Mouse (Mus musculus) limb, embryonic 14.5 days (tissue): ENCODE measurements around the gene Olfr699. TPM values are rescaled to one million over a fixed set of nuclear protein-coding genes. Genes with fewer than 3 reads are reported as not detected.
"Not testable (repeated sequence)": the region's sequence is repeated elsewhere in the genome, so short reads cannot be mapped to it uniquely, and the experiment has no call there.

Source experiments
- ATAC-seq: fragments of 200-750 bp; cut with Nextera tagmentation; 2 replicates; pipeline ENCODE4 v1.8.0; 2017; ENCODE audit warnings: low read depth, moderate number of reproducible peaks, moderate TSS enrichment; ENCODE audit not compliant: low FRiP score
- DNase-seq: peaks from one replicate; pipeline ENCODE4 v3.0.0-alpha.2; 2015; ENCODE audit warnings: low spot score
- H3K27ac ChIP-seq: fragments of 300-500 bp; sonication (generic); replicated peaks from 2 replicates; pipeline ENCODE4 v1.5.1; 2014; ENCODE audit warnings: low read depth, mild to moderate bottlenecking, low read length, moderate library complexity, mixed read lengths
- H3K27me3 ChIP-seq: fragments of 300-500 bp; sonication (generic); 2 replicates; pipeline ENCODE4 v1.6.1; 2014; ENCODE audit warnings: low read length, mixed read lengths; ENCODE audit not compliant: control insufficient read depth, insufficient read depth
- H3K36me3 ChIP-seq: fragments of 300-500 bp; sonication (generic); 2 replicates; pipeline ENCODE4 v1.6.1; 2014; ENCODE audit warnings: mild to moderate bottlenecking, low read length, moderate library complexity, mixed read lengths; ENCODE audit not compliant: control insufficient read depth, insufficient read depth
- H3K4me1 ChIP-seq: fragments of 300-500 bp; sonication (generic); 2 replicates; pipeline ENCODE4 v1.6.1; 2014; ENCODE audit warnings: antibody characterized with exemption, low read length, mixed read lengths; ENCODE audit not compliant: control insufficient read depth, insufficient read depth
- H3K4me2 ChIP-seq: fragments of 300-500 bp; sonication (generic); replicated peaks from 2 replicates; pipeline ENCODE4 v1.6.1; 2014; ENCODE audit warnings: low read depth, mild to moderate bottlenecking, low read length, moderate library complexity; ENCODE audit not compliant: severe bottlenecking
- H3K4me3 ChIP-seq: fragments of 300-500 bp; sonication (generic); replicated peaks from 2 replicates; pipeline ENCODE4 v1.5.1; 2014; ENCODE audit warnings: low read length
- H3K9ac ChIP-seq: fragments of 300-500 bp; sonication (generic); 2 replicates; pipeline ENCODE4 v1.6.1; 2014; ENCODE audit warnings: mild to moderate bottlenecking, low read depth, low read length, moderate library complexity; ENCODE audit not compliant: severe bottlenecking
- H3K9me3 ChIP-seq: fragments of 300-500 bp; sonication (generic); 2 replicates; pipeline ENCODE4 v1.6.1; 2016; ENCODE audit warnings: low read length; ENCODE audit not compliant: control insufficient read depth
- POLR2A ChIP-seq: fragments of 200-500 bp; IDR thresholded peaks from 2 replicates; pipeline ENCODE4 v1.8.0; 2012; ENCODE audit warnings: inconsistent platforms, mild to moderate bottlenecking, moderate library complexity, borderline replicate concordance; ENCODE audit not compliant: insufficient read depth, insufficient read length; ENCODE audit errors: extremely low read depth
- WGBS: fragments of 180-500 bp; shearing (Covaris S2); extraction: QIAGEN DNeasy Blood & Tissue Kit; methylation state at CpG from one replicate; pipeline ENCODE4 v1.1.7; 2014; 5-methylcytosine and 5-hydroxymethylcytosine counted together
- polyA plus RNA-seq, 2 experiments: library from polyadenylated mRNA; depleted of rRNA in 1 of 2; stranded (reverse) in 1 of 2; unstranded in 1 of 2; fragments of >200 nt; fragmentation: Nextera tagmentation in 1 of 2; extraction: Ambion mirVana in 1 of 2; gene quantifications; 2 replicates each; pipeline versions ENCODE4 v1.2.1 to v1.2.3; 2012 to 2014

Gene Olfr699
- polyA plus RNA-seq, 2 experiments, result not detected

- Histone ChIP-seq H3K36me3 (no peaks in the 10 kb centered on the region), H3K27ac (no peak overlapping the region), H3K4me3 (no peak overlapping the region), H3K9me3 (no peaks in the 10 kb centered on the region), H3K9ac (no peak overlapping the region), H3K4me1 (no peaks in the 10 kb centered on the region), H3K4me2 (no peak overlapping the region), H3K27me3 (no peaks in the 10 kb centered on the region)
- ATAC-seq, result no peak
- DNase-seq, result no peak
- TF ChIP-seq POLR2A, result no peak
These were observed 4.7 kb downstream of the Olfr699 start for GRCm38 (mm10) chr7:106788330-106788729.

- ATAC-seq, H3K4me2 ChIP-seq, H3K4me1 ChIP-seq, H3K4me3 ChIP-seq, H3K9ac ChIP-seq, DNase-seq, H3K27me3 ChIP-seq, H3K36me3 ChIP-seq, H3K9me3 ChIP-seq, H3K27ac ChIP-seq: not testable (repeated sequence)
- WGBS, result 89% methylated on average over 2 of the region's 2 CpGs
These were observed 32.0 kb downstream of the Olfr699 start for GRCm38 (mm10) chr7:106761008-106761407.

- DNase-seq, result no peak
- Histone ChIP-seq H3K4me1 (no peaks in the 10 kb centered on the region), H3K4me2 (no peak overlapping the region), H3K36me3 (no peaks in the 10 kb centered on the region), H3K9me3 (no peaks in the 10 kb centered on the region), H3K27me3 (no peaks in the 10 kb centered on the region), H3K27ac (no peak overlapping the region), H3K4me3 (no peak overlapping the region), H3K9ac (no peak overlapping the region)
- TF ChIP-seq POLR2A, result no peak
- no peak for ATAC-seq
- WGBS, result 89% methylated on average over 2 of the region's 2 CpGs
These were observed 34.2 kb downstream of the Olfr699 start for GRCm38 (mm10) chr7:106758800-106759199.

- Histone ChIP-seq H3K27ac (no peak within 1 kb of the TSS), H3K4me2 (no peak within 1 kb of the TSS), H3K36me3 (no peaks in the 10 kb centered on the region), H3K4me3 (no peak within 1 kb of the TSS), H3K27me3 (no peaks in the 10 kb centered on the region), H3K4me1 (no peaks in the 10 kb centered on the region), H3K9ac (no peak within 1 kb of the TSS), H3K9me3 (no peaks in the 10 kb centered on the region)
- ATAC-seq, result no peak
- no peak for DNase-seq
- TF ChIP-seq POLR2A, result no peak
These were observed 37.7 kb downstream of the Olfr699 start, which contains the start of gene Olfr698 for GRCm38 (mm10) chr7:106755297-106755696. TSS of gene Olfr698 (minus strand) at chr7:106755397.

GRCm38 (mm10) chr7:106745811-106746210 lies 47.2 kb downstream of the Olfr699 start:
- 88% methylated on average over 5 of the region's 5 CpGs for WGBS
- DNase-seq, result no peak
- H3K9ac ChIP-seq, result no peak overlapping the region
- no peak for ATAC-seq
- H3K4me1 ChIP-seq, result no peaks in the 10 kb centered on the region
- no peaks in the 10 kb centered on the region for H3K27me3 ChIP-seq
- no peak overlapping the region for H3K4me3 ChIP-seq
- H3K4me2 ChIP-seq, result no peak overlapping the region
- no peak for TF ChIP-seq POLR2A
- no peak overlapping the region for H3K27ac ChIP-seq
- no peaks in the 10 kb centered on the region for H3K9me3 ChIP-seq
- no peaks in the 10 kb centered on the region for H3K36me3 ChIP-seq

- no peak within 1 kb of the TSS for H3K27ac ChIP-seq
- H3K4me2 ChIP-seq, result no peak within 1 kb of the TSS
- H3K36me3 ChIP-seq, result no peaks in the 10 kb centered on the region
- no peak within 1 kb of the TSS for H3K9ac ChIP-seq
- no peak for TF ChIP-seq POLR2A
- no peaks in the 10 kb centered on the region for H3K4me1 ChIP-seq
- WGBS, result 77% methylated on average over 1 of the region's 1 CpGs
- H3K27me3 ChIP-seq, result no peaks in the 10 kb centered on the region
- ATAC-seq, result no peak
- DNase-seq, result no peak
- no peak within 1 kb of the TSS for H3K4me3 ChIP-seq
- H3K9me3 ChIP-seq, result no peaks in the 10 kb centered on the region
These were observed 50.7 kb downstream of the Olfr699 start, which contains the start of gene Olfr697 for GRCm38 (mm10) chr7:106742343-106742742. TSS of gene Olfr697 (minus strand) at chr7:106742443.

Other genes with a start within 250 kb of the Olfr699 start
- not detected in 2 replicates for gene Olfr693, start 112.6 kb downstream of the Olfr699 start, polyA plus RNA-seq (2012; rRNA removed)
- not detected in 2 replicates for gene Olfr693, start 112.6 kb downstream of the Olfr699 start, polyA plus RNA-seq (2014; fragmentation: Nextera tagmentation; extraction: Ambion mirVana)
- gene Olfr694, start 101.4 kb downstream of the Olfr699 start, polyA plus RNA-seq (2012; rRNA removed), result not detected in 2 replicates
- gene Olfr694, start 101.4 kb downstream of the Olfr699 start, polyA plus RNA-seq (2014; fragmentation: Nextera tagmentation; extraction: Ambion mirVana), result not detected in 2 replicates
- gene Olfr695, start 76.8 kb downstream of the Olfr699 start, polyA plus RNA-seq (2012; rRNA removed), result not detected in 2 replicates
- not detected in 2 replicates for gene Olfr695, start 76.8 kb downstream of the Olfr699 start, polyA plus RNA-seq (2014; fragmentation: Nextera tagmentation; extraction: Ambion mirVana)
- gene Olfr697, start 50.8 kb downstream of the Olfr699 start, polyA plus RNA-seq (2012; rRNA removed), result not detected in 2 replicates
- gene Olfr697, start 50.8 kb downstream of the Olfr699 start, polyA plus RNA-seq (2014; fragmentation: Nextera tagmentation; extraction: Ambion mirVana), result not detected in 2 replicates
- gene Olfr698, start 37.8 kb downstream of the Olfr699 start, polyA plus RNA-seq (2012; rRNA removed), result not detected in 2 replicates
- not detected in 2 replicates for gene Olfr698, start 37.8 kb downstream of the Olfr699 start, polyA plus RNA-seq (2014; fragmentation: Nextera tagmentation; extraction: Ambion mirVana)
- gene Olfr700, start 15.6 kb upstream of the Olfr699 start, polyA plus RNA-seq (2012; rRNA removed), result not detected in 2 replicates
- gene Olfr700, start 15.6 kb upstream of the Olfr699 start, polyA plus RNA-seq (2014; fragmentation: Nextera tagmentation; extraction: Ambion mirVana), result not detected in 2 replicates
- gene Olfr701, start 20.9 kb upstream of the Olfr699 start, polyA plus RNA-seq (2012; rRNA removed), result 0.13 TPM in 1 of 2 replicates, not detected in the other
- gene Olfr701, start 20.9 kb upstream of the Olfr699 start, polyA plus RNA-seq (2014; fragmentation: Nextera tagmentation; extraction: Ambion mirVana), result not detected in 2 replicates
- not detected in 2 replicates for gene Olfr702, start 40.7 kb upstream of the Olfr699 start, polyA plus RNA-seq (2012; rRNA removed)
- not detected in 2 replicates for gene Olfr702, start 40.7 kb upstream of the Olfr699 start, polyA plus RNA-seq (2014; fragmentation: Nextera tagmentation; extraction: Ambion mirVana)
- gene Olfr703, start 50.2 kb upstream of the Olfr699 start, polyA plus RNA-seq (2012; rRNA removed), result not detected in 2 replicates
- gene Olfr703, start 50.2 kb upstream of the Olfr699 start, polyA plus RNA-seq (2014; fragmentation: Nextera tagmentation; extraction: Ambion mirVana), result not detected in 2 replicates
- gene Olfr704, start 70.0 kb upstream of the Olfr699 start, polyA plus RNA-seq (2012; rRNA removed), result not detected in 2 replicates
- not detected in 2 replicates for gene Olfr704, start 70.0 kb upstream of the Olfr699 start, polyA plus RNA-seq (2014; fragmentation: Nextera tagmentation; extraction: Ambion mirVana)
- not detected in 2 replicates for gene Olfr705, start 83.7 kb upstream of the Olfr699 start, polyA plus RNA-seq (2012; rRNA removed)
- gene Olfr705, start 83.7 kb upstream of the Olfr699 start, polyA plus RNA-seq (2014; fragmentation: Nextera tagmentation; extraction: Ambion mirVana), result not detected in 2 replicates
- gene Olfr706, start 95.0 kb upstream of the Olfr699 start, polyA plus RNA-seq (2012; rRNA removed), result not detected in 2 replicates
- not detected in 2 replicates for gene Olfr706, start 95.0 kb upstream of the Olfr699 start, polyA plus RNA-seq (2014; fragmentation: Nextera tagmentation; extraction: Ambion mirVana)
- not detected in 2 replicates for gene Olfr707, start 108.0 kb upstream of the Olfr699 start, polyA plus RNA-seq (2012; rRNA removed)
- not detected in 2 replicates for gene Olfr707, start 108.0 kb upstream of the Olfr699 start, polyA plus RNA-seq (2014; fragmentation: Nextera tagmentation; extraction: Ambion mirVana)
- gene Olfr1532-ps1, start 114.8 kb upstream of the Olfr699 start, polyA plus RNA-seq (2012; rRNA removed), result not detected in 2 replicates
- not detected in 2 replicates for gene Olfr1532-ps1, start 114.8 kb upstream of the Olfr699 start, polyA plus RNA-seq (2014; fragmentation: Nextera tagmentation; extraction: Ambion mirVana)
- gene Olfr709-ps1, start 139.0 kb upstream of the Olfr699 start, polyA plus RNA-seq (2012; rRNA removed), result not detected in 2 replicates
- not detected in 2 replicates for gene Olfr709-ps1, start 139.0 kb upstream of the Olfr699 start, polyA plus RNA-seq (2014; fragmentation: Nextera tagmentation; extraction: Ambion mirVana)
- gene Olfr710, start 155.1 kb upstream of the Olfr699 start, polyA plus RNA-seq (2012; rRNA removed), result not detected in 2 replicates
- not detected in 2 replicates for gene Olfr710, start 155.1 kb upstream of the Olfr699 start, polyA plus RNA-seq (2014; fragmentation: Nextera tagmentation; extraction: Ambion mirVana)
- not detected in 2 replicates for gene Olfr6, start 170.7 kb upstream of the Olfr699 start, polyA plus RNA-seq (2012; rRNA removed)
- not detected in 2 replicates for gene Olfr6, start 170.7 kb upstream of the Olfr699 start, polyA plus RNA-seq (2014; fragmentation: Nextera tagmentation; extraction: Ambion mirVana)
- not detected in 2 replicates for gene Olfr711, start 182.3 kb upstream of the Olfr699 start, polyA plus RNA-seq (2012; rRNA removed)
- not detected in 2 replicates for gene Olfr711, start 182.3 kb upstream of the Olfr699 start, polyA plus RNA-seq (2014; fragmentation: Nextera tagmentation; extraction: Ambion mirVana)
- gene Olfr2, start 212.9 kb upstream of the Olfr699 start, polyA plus RNA-seq (2012; rRNA removed), result not detected in 2 replicates
- gene Olfr2, start 212.9 kb upstream of the Olfr699 start, polyA plus RNA-seq (2014; fragmentation: Nextera tagmentation; extraction: Ambion mirVana), result not detected in 2 replicates
- not detected in 2 replicates for gene Olfr713, start 238.0 kb upstream of the Olfr699 start, polyA plus RNA-seq (2012; rRNA removed)
- not detected in 2 replicates for gene Olfr713, start 238.0 kb upstream of the Olfr699 start, polyA plus RNA-seq (2014; fragmentation: Nextera tagmentation; extraction: Ambion mirVana)